Mouse (Mus musculus) heart, postnatal 0 days (tissue): ENCODE data around the gene Grik5. TPM values are rescaled to one million over a fixed set of nuclear protein-coding genes. Genes with fewer than 3 reads are reported as not detected.

Experiments used
- ATAC-seq: fragments of 200-750 bp; cut with Nextera tagmentation; 2 replicates; pipeline ENCODE4 v1.8.0; 2017; ENCODE audit warnings: low read depth, moderate number of reproducible peaks, moderate library complexity; ENCODE audit not compliant: insufficient read depth
- DNase-seq: peaks from one replicate; pipeline ENCODE4 v3.0.0-alpha.2; 2016; ENCODE audit warnings: low spot score
- H3K27ac ChIP-seq: fragments of 300-500 bp; sonication (generic); 2 replicates; pipeline ENCODE4 v1.5.1; 2014; ENCODE audit warnings: low read depth, mild to moderate bottlenecking
- H3K27me3 ChIP-seq: fragments of 300-500 bp; sonication (generic); 2 replicates; pipeline ENCODE4 v1.6.1; 2014; ENCODE audit warnings: low read length, mixed read lengths; ENCODE audit not compliant: control insufficient read depth, insufficient read depth
- H3K36me3 ChIP-seq: fragments of 300-500 bp; sonication (generic); replicated peaks from 2 replicates; pipeline ENCODE4 v1.6.1; 2014; ENCODE audit warnings: low read length, mixed read lengths; ENCODE audit not compliant: control insufficient read depth, insufficient read depth
- H3K4me1 ChIP-seq: fragments of 300-500 bp; sonication (generic); 2 replicates; pipeline ENCODE4 v1.6.1; 2014; ENCODE audit warnings: antibody characterized with exemption; ENCODE audit not compliant: control insufficient read depth, insufficient read depth
- H3K4me2 ChIP-seq: fragments of 300-500 bp; sonication (generic); 2 replicates; pipeline ENCODE4 v1.6.1; 2014; ENCODE audit warnings: low read depth, mild to moderate bottlenecking, low read length, moderate library complexity
- H3K4me3 ChIP-seq: fragments of 300-500 bp; sonication (generic); 2 replicates; pipeline ENCODE4 v1.5.1; 2014; ENCODE audit warnings: low read depth, low read length
- H3K9ac ChIP-seq: fragments of 300-500 bp; sonication (generic); replicated peaks from 2 replicates; pipeline ENCODE4 v1.6.1; 2014; ENCODE audit warnings: low read depth, low read length, mixed read lengths
- H3K9me3 ChIP-seq: fragments of 300-500 bp; sonication (generic); replicated peaks from 2 replicates; pipeline ENCODE4 v1.6.1; 2016; ENCODE audit warnings: low read length; ENCODE audit not compliant: control insufficient read depth
- CTCF ChIP-seq: IDR thresholded peaks from 2 replicates; pipeline ENCODE4 v1.5.1; 2016; ENCODE audit warnings: antibody characterized with exemption, control low read depth, low read depth
- EP300 ChIP-seq: IDR thresholded peaks from 2 replicates; pipeline ENCODE4 v1.6.1; 2016; ENCODE audit warnings: antibody characterized with exemption, low read depth
- WGBS: fragments of 180-500 bp; shearing (Covaris S2); extraction: QIAGEN DNeasy Blood & Tissue Kit; methylation state at CpG from one replicate; pipeline ENCODE4 v1.1.7; 2014; 5-methylcytosine and 5-hydroxymethylcytosine counted together
- polyA plus RNA-seq: library from polyadenylated mRNA; unstranded; fragments of >200 nt; fragmentation: Nextera tagmentation; extraction: Ambion mirVana; gene quantifications from 2 replicates; pipeline ENCODE4 v1.2.1, GENCODE M21; 2015
- total RNA-seq: library from RNA; depleted of rRNA; stranded (reverse); fragments of >200 nt; gene quantifications from 2 replicates; pipeline ENCODE4 v1.2.3, GENCODE M21; 2014; ENCODE audit warnings: low replicate concordance

Grik5 gene
- total and polyA plus RNA-seq, 2 experiments from 2014 or later: 1.6 to 16.2 TPM

DNA sequence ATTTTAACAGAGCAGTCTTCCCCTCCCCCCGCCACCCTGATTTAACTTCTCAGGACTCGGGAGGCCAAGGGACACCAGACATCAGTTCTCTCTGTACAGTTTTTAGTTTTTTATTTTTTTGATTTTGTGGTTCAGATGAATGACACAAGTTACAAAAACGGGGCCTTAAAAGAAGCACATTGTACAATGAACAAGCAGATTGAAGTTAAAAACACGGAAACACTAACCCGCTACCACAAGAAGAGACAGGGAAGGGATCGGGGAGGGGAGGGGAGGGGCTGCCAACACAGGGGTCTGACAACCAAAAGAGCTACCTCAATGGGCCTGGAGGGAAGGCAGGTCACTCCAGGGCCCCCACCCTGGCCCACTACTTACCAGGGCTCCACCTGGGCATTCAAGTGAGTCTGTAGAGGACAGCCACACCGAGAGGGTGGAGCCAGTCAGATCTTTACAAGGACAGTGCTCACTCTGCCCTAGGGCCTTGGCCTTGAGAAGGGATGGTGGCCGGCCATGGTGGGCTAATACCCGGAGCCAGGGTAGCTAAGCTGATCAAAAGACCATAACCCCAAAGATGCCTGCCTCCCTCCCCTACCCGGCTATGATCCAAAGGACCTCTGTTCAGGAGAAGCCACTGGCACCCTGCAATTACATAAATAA lies 15.2 kb upstream of the Grik5 start:
- 69% methylated on average over 10 of the region's 10 CpGs for WGBS
- Histone ChIP-seq H3K9ac (no peak overlapping the region), H3K27me3 (no peaks in the 10 kb centered on the region), H3K9me3 (no peaks in the 10 kb centered on the region), H3K4me1 (no peaks in the 10 kb centered on the region), H3K36me3 (peaks cover 20% of the 10 kb centered on the region), H3K4me2 (no peak overlapping the region), H3K4me3 (no peak overlapping the region), H3K27ac (no peak overlapping the region)
- ATAC-seq (no peak), DNase-seq (no peak)
- no peak for TF ChIP-seq EP300
- TF ChIP-seq CTCF: no peak

DNA sequence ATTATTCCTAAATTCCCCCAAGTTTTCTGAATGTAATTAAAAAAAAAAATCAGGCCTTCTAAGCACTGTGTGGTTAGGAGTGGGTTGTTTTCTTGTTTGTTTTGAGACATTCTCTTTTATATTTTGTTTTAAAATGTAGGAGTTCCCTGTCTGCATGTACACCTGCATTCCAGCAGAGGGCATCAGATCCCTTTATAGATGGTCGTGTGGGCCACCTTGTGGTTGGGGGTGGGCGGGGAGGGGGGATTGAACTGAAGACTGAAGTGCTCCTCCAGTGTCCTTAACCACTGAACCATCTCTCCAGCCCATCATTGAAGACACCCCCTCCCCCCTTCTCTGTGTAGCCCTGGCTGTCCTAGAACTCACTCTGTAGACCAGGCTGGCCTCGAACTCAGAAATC lies 14.5 kb upstream of the Grik5 start:
- H3K9me3 ChIP-seq: no peaks in the 10 kb centered on the region
- H3K4me2 ChIP-seq: no peak overlapping the region
- no peaks in the 10 kb centered on the region for H3K27me3 ChIP-seq
- DNase-seq (no peak), ATAC-seq (no peak)
- no peak overlapping the region for H3K27ac ChIP-seq
- peaks cover 27% of the 10 kb centered on the region for H3K36me3 ChIP-seq
- 64% methylated on average over 3 of the region's 3 CpGs for WGBS
- H3K9ac ChIP-seq: no peak overlapping the region
- H3K4me1 ChIP-seq: no peaks in the 10 kb centered on the region
- no peak for TF ChIP-seq EP300
- peak; percentile 43 for TF ChIP-seq CTCF
- H3K4me3 ChIP-seq: no peak overlapping the region

DNA sequence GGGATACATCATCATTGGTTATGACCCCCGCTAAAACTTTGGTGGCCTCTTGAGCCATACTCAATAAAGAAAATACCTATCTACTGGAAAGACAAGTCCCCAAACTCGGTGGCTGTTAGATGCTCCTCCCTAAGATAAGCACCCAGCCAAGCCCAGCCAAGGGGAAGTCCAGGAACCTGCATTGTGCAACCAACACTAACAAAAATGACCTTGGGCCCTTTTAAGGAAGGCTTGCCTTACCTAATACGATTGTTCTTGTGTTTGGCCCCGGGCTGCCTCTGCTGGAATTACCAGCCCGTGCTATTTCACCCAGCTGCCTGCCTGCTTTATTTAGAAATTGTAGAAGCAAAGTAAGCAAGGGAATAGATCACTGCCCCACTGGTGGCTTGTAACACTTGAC lies 12.5 kb upstream of the Grik5 start:
- DNase-seq: no peak
- H3K9me3 ChIP-seq: no peaks in the 10 kb centered on the region
- no peak overlapping the region for H3K4me3 ChIP-seq
- no peaks in the 10 kb centered on the region for H3K4me1 ChIP-seq
- TF ChIP-seq EP300: no peak
- WGBS: 40% methylated on average over 5 of the region's 5 CpGs
- H3K27me3 ChIP-seq: no peaks in the 10 kb centered on the region
- no peak for ATAC-seq
- H3K4me2 ChIP-seq: no peak overlapping the region
- peaks cover 47% of the 10 kb centered on the region for H3K36me3 ChIP-seq
- H3K27ac ChIP-seq: no peak overlapping the region
- no peak overlapping the region for H3K9ac ChIP-seq

DNA sequence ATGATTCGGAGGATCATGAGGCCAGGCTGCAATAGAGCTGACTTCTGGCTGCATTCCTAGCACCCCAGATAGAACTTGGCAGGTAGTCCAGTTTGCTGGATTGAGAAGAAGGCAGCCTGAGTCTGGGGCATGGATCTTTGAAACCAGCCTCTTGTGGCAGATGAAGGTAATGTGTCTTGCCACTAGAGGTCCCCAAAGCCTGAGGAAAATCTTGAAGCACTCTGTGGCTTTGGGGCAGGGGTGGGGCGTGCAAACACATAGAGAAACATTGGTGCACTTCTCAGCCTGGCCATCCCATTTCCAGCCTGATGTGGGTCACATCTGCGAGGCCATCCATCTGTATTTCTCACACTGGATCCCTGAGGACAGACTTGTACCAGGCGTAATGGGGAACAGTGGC lies 10.4 kb upstream of the Grik5 start:
- Histone ChIP-seq H3K4me1 (peaks cover 12% of the 10 kb centered on the region), H3K27me3 (no peaks in the 10 kb centered on the region), H3K36me3 (peaks cover 50% of the 10 kb centered on the region), H3K4me3 (no peak overlapping the region), H3K27ac (no peak overlapping the region), H3K9ac (no peak overlapping the region), H3K9me3 (no peaks in the 10 kb centered on the region), H3K4me2 (no peak overlapping the region)
- no peak for ATAC-seq
- no peak for DNase-seq
- 75% methylated on average over 4 of the region's 4 CpGs for whole genome bisulfite sequencing
- peak; percentile 62 for TF ChIP-seq CTCF
- no peak for TF ChIP-seq EP300

DNA sequence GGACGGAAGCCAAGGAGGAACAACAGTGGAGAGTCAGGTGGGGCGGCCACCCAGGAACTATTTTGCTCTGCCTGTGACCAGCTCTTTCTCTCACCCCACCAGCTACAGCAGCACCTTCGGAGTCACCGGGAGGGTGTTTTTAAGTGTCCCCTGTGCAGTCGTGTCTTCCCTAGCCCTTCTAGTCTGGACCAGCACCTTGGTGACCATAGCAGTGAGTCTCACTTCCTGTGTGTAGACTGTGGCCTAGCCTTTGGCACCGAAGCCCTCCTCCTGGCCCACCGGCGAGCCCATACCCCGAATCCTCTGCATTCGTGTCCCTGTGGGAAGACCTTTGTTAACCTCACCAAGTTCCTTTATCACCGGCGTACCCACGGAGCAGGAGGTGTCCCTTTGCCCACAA lies 8.3 kb upstream of the Grik5 start:
- H3K4me2 ChIP-seq: no peak overlapping the region
- no peak for TF ChIP-seq EP300
- no peak for TF ChIP-seq CTCF
- H3K27me3 ChIP-seq: no peaks in the 10 kb centered on the region
- H3K27ac ChIP-seq: no peak overlapping the region
- no peak overlapping the region for H3K4me3 ChIP-seq
- peaks cover 50% of the 10 kb centered on the region for H3K36me3 ChIP-seq
- 91% methylated on average over 13 of the region's 13 CpGs for WGBS
- no peak overlapping the region for H3K9ac ChIP-seq
- DNase-seq (no peak), ATAC-seq (no peak)
- H3K9me3 ChIP-seq: no peaks in the 10 kb centered on the region
- H3K4me1 ChIP-seq: peaks cover 20% of the 10 kb centered on the region

DNA sequence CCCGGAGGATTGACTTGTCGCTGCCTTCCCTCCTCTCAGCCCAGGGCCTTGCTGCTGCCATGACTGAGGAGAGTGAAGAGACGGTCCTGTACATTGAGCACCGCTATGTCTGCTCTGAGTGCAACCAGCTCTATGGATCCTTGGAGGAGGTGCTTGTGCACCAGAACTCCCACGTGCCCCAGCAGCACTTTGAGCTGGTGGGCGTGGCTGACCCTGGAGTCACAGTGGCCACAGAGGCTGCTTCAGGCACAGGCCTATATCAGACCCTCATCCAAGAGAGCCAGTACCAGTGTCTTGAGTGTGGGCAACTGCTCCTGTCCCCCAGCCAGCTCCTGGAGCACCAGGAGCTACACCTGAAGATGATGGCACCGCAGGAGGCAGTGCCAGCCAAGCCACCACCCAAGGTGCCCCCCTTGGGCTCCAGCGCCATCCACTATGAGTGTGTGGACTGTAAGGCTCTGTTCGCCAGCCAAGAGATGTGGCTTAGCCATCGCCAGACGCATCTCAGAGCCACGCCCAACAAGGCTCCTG lies 7.4 kb upstream of the Grik5 start:
- TF ChIP-seq EP300 (no peak), CTCF (no peak)
- H3K4me3 ChIP-seq: no peak overlapping the region

More for the DNA sequence above, 7.4 kb upstream of the Grik5 start:
- WGBS: 72% methylated on average over 12 of the region's 12 CpGs
- H3K9me3 ChIP-seq: no peaks in the 10 kb centered on the region
- peaks cover 50% of the 10 kb centered on the region for H3K36me3 ChIP-seq
- peaks cover 20% of the 10 kb centered on the region for H3K4me1 ChIP-seq
- H3K9ac ChIP-seq: no peak overlapping the region
- H3K4me2 ChIP-seq: no peak overlapping the region
- H3K27ac ChIP-seq: no peak overlapping the region
- DNase-seq: no peak
- ATAC-seq: no peak
- H3K27me3 ChIP-seq: no peaks in the 10 kb centered on the region
